Mouse (Mus musculus): Measurements from ENCODE around the gene Trpv2. TPM values are rescaled to one million over a fixed set of nuclear protein-coding genes. Genes with fewer than 3 reads are reported as not detected.
A peak's percentile ranks its signal among the peaks of the same experiment; 100 is the strongest.

Gene Trpv2
- total RNA-seq, 2 experiments from 2014 or later, result 0.89 to 1.1 TPM

- Histone ChIP-seq H3K4me3 (peak within 1 kb of the TSS; percentile 96), H3K27ac (peak within 1 kb of the TSS; percentile 98)
- TF ChIP-seq CTCF (IDR thresholded peaks at IDR 0.05), result no peak
- DNase-seq, result peak; percentile 99
- intact Hi-C loops (cut with DNase I), result loop anchor here (2.0 kb wide), 1 partner anchor 94 kb away; no protein-coding TSS in a partner anchor
Observed at GRCm38 (mm10) chr11:62550727-62551225, 23.5 kb upstream of the Trpv2 start, which contains the start of gene Ubb. Gene Ubb, plus strand, starts transcription at chr11:62551171.

GRCm38 (mm10) chr11:62551226-62552119, 22.8 kb upstream of the Trpv2 start:
- Histone ChIP-seq H3K4me3 (peak overlapping the region; percentile 96), H3K27ac (peak overlapping the region; percentile 98)
- intact Hi-C loops (cut with DNase I), result loop anchor here (2.0 kb wide), 1 partner anchor 95 kb away; no protein-coding TSS in a partner anchor
- DNase-seq, result peak; percentile 95
- TF ChIP-seq CTCF (IDR thresholded peaks at IDR 0.05), result no peak

- intact Hi-C loops (cut with DNase I), result no loop called here
- TF ChIP-seq CTCF (IDR thresholded peaks at IDR 0.05), result no peak
Observed at GRCm38 (mm10) chr11:62553186-62553585, 21.1 kb upstream of the Trpv2 start.

GRCm38 (mm10) chr11:62553633-62554032, 20.7 kb upstream of the Trpv2 start:
- intact Hi-C loops (cut with DNase I), result no loop called here
- no peak for TF ChIP-seq CTCF (IDR thresholded peaks at IDR 0.05)
- peak overlapping the region; percentile 72 for H3K27ac ChIP-seq
- DNase-seq, result no peak
- peak overlapping the region; percentile 77 for H3K4me3 ChIP-seq

More at GRCm38 (mm10) chr11:62553186-62553585, 21.1 kb upstream of the Trpv2 start:
- no peak for DNase-seq
- H3K27ac ChIP-seq, result peak overlapping the region; percentile 72
- H3K4me3 ChIP-seq, result peak overlapping the region; percentile 77

- intact Hi-C loops (cut with DNase I), result no loop called here
Observed at GRCm38 (mm10) chr11:62554163-62554855, 20.0 kb upstream of the Trpv2 start.

GRCm38 (mm10) chr11:62554934-62555517, 19.3 kb upstream of the Trpv2 start:
- no peak for DNase-seq
- intact Hi-C loops (cut with DNase I), result no loop called here

More at GRCm38 (mm10) chr11:62554163-62554855, 20.0 kb upstream of the Trpv2 start:
- Histone ChIP-seq H3K4me3 (peak overlapping the region; percentile 77), H3K27ac (peak overlapping the region; percentile 72; the same call in 1 of the 2 replicates)
- DNase-seq, result no peak
- TF ChIP-seq CTCF (IDR thresholded peaks at IDR 0.05), result no peak

GRCm38 (mm10) chr11:62555896-62556412, 18.3 kb upstream of the Trpv2 start:
- no peak overlapping the region for H3K4me3 ChIP-seq
- no peak for DNase-seq
- no peak for TF ChIP-seq CTCF (IDR thresholded peaks at IDR 0.05)
- H3K27ac ChIP-seq, result peak overlapping the region; percentile 82
- intact Hi-C loops (cut with DNase I), result no loop called here

More at GRCm38 (mm10) chr11:62554934-62555517, 19.3 kb upstream of the Trpv2 start:
- H3K4me3 ChIP-seq, result peak overlapping the region; percentile 77
- TF ChIP-seq CTCF (IDR thresholded peaks at IDR 0.05), result no peak
- H3K27ac ChIP-seq, result 0 out of 2 replicates have a peak overlapping the region, but pooled peaks have one; percentile 3

GRCm38 (mm10) chr11:62557205-62557604, 17.1 kb upstream of the Trpv2 start:
- Histone ChIP-seq H3K27ac (peak overlapping the region; percentile 82), H3K4me3 (no peak overlapping the region)
- DNase-seq, result no peak
- intact Hi-C loops (cut with DNase I), result no loop called here
- TF ChIP-seq CTCF (IDR thresholded peaks at IDR 0.05), result no peak

GRCm38 (mm10) chr11:62558152-62558551, 16.1 kb upstream of the Trpv2 start:
- intact Hi-C loops (cut with DNase I), result no loop called here
- no peak for TF ChIP-seq CTCF (IDR thresholded peaks at IDR 0.05)
- H3K4me3 ChIP-seq, result no peak overlapping the region
- H3K27ac ChIP-seq, result peak overlapping the region; percentile 85
- no peak for DNase-seq

- intact Hi-C loops (cut with DNase I), result no loop called here
- peak overlapping the region; percentile 85 for H3K27ac ChIP-seq
- DNase-seq, result peak; percentile 94
- TF ChIP-seq CTCF (IDR thresholded peaks at IDR 0.05), result no peak
- peak overlapping the region; percentile 24; the same call in 1 of the 2 replicates for H3K4me3 ChIP-seq
Observed at GRCm38 (mm10) chr11:62558961-62559646, 15.2 kb upstream of the Trpv2 start.

GRCm38 (mm10) chr11:62560463-62561016, 13.7 kb upstream of the Trpv2 start:
- Histone ChIP-seq H3K4me3 (peak overlapping the region; percentile 70), H3K27ac (peak overlapping the region; percentile 59)
- intact Hi-C loops (cut with DNase I), result no loop called here
- TF ChIP-seq CTCF (IDR thresholded peaks at IDR 0.05), result no peak
- DNase-seq, result peak; percentile 45

Measured in gastrocnemius, adult 2 months (tissue).